Mouse (Mus musculus) testis, adult 2 months (tissue): ENCODE results near the gene Tmem263.

Source experiments
- CTCF ChIP-seq: fragments of 200-500 bp; IDR thresholded peaks from 2 replicates; pipeline ENCODE4 v1.5.1; 2012; ENCODE audit warnings: low read depth, mild to moderate bottlenecking, inconsistent platforms, low read length, moderate library complexity; ENCODE audit not compliant: control insufficient read depth, insufficient read depth, insufficient replicate concordance
- POLR2A ChIP-seq: fragments of 200-500 bp; IDR thresholded peaks from 2 replicates; pipeline ENCODE4 v1.6.1; 2012; ENCODE audit warnings: low read depth, mild to moderate bottlenecking, inconsistent platforms, low read length, moderate library complexity; ENCODE audit not compliant: control insufficient read depth

DNA sequence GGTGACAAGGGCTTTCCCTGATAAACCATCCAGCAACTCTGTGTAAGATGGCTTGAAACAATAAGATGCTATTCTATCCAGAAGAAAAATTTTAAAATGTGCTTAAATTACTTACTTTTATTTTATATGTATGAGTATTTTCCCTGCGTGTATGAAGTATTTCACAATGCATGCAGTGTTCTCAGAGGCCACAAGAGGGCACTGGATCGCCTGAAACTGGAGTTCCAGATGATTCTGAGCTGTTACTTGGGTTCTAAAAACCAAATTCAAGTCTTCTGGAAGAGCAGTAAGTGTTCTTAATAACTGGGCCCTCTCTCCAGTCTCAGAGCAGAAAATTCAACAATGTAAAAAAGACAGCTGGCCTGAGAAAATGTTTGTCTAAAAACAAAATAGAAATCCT is 51.8 kb downstream of the Tmem263 start:
- no peak for TF ChIP-seq CTCF
- no peak for TF ChIP-seq POLR2A
